Mouse (Mus musculus): ENCODE measurements around the gene Ugcg.
A peak's percentile ranks its signal among the peaks of the same experiment; 100 is the strongest.

Gene Ugcg

DNA sequence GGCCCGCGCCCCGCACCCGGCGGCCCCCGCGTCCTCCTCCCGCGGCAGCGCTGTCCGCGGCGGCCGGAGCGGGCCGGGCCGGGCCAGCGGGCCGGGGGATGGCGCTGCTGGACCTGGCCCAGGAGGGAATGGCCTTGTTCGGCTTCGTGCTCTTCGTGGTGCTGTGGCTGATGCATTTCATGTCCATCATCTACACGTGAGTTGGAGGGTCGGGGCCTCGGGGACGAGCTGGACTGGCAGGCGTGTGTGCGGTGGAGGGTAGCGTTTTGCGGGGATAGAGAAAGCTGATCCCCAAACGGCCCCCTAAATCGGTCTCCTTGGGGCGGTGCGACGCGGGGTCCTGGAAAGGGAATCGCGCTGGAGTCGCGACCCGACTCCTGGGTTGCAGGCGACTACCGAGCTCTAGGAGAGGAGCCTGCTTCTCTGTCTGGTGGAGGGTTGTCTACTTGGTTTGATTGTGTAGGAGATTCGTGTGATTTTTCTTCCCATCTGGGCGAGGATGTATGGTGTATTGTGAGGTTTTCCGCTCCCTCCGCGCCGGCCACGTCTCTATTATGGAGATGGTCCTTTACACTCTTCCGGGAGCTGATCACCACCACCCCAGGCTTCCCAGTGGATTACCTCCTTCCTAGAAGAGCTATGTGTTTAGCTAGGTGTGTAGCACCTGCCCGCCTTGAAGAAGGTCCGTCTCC is 635 bp downstream of the Ugcg start:
- no peak for DNase-seq (ENCODE audit: low read depth, low spot score)

- no peak for DNase-seq (ENCODE audit: low read depth, low spot score)
Measured at GRCm38 (mm10) chr4:59190650-59191424, 1.8 kb downstream of the Ugcg start.

GRCm38 (mm10) chr4:59194731-59195496 is 5.9 kb downstream of the Ugcg start:
- DNase-seq (ENCODE audit: low read depth, low spot score), result no peak

GRCm38 (mm10) chr4:59196346-59197077 is 7.5 kb downstream of the Ugcg start:
- DNase-seq (ENCODE audit: low read depth, low spot score), result no peak

GRCm38 (mm10) chr4:59197078-59197424 is 8.0 kb downstream of the Ugcg start:
- DNase-seq (ENCODE audit: low read depth, low spot score), result no peak

- DNase-seq (ENCODE audit: low read depth, low spot score), result no peak
Measured at GRCm38 (mm10) chr4:59197462-59197861, 8.4 kb downstream of the Ugcg start.

- DNase-seq (ENCODE audit: low read depth, low spot score), result peak; percentile 65
Measured at GRCm38 (mm10) chr4:59199341-59199740, 10.3 kb downstream of the Ugcg start.

DNA sequence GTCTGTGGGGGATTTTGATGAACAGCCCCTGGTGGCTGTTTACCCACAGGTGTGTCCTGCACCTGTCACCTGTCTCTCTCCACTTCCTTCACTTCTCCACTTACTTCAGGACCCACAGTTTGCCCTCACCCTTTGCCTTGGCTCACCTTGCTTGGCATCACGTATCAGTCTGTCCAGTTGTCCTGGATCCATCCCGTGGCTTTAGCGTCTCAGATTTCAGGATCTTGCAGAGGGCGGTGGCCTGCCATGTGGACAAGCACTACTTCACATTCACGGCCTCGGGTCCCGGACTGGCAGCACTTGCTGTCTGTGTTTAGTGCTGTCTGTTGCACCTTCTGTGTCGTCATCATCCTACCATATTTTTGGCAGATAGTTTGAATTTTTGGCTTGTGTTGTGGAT is 10.7 kb downstream of the Ugcg start:
- no peak for DNase-seq (ENCODE audit: low read depth, low spot score)

- DNase-seq (ENCODE audit: low read depth, low spot score), result no peak
Measured at GRCm38 (mm10) chr4:59200636-59201035, 11.6 kb downstream of the Ugcg start.

DNA sequence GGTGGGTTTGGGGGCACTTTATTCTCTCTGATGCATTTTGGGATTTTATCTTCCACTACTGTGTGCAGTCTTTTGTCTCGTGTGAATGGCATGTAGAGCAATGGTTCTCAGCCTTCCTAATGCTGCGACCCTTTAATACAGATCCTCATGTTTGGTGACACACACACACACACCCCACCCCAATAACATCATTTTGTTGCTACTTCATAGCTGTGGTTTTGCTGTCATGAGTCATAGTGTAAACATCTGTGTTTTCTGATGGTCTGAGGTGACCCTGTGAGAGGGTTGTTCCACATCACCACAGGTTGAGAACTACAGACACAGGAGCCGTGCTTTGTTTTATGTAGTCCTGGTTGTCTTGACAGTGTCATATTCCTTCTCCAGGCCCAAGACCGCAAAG is 15.6 kb downstream of the Ugcg start:
- no peak for DNase-seq (ENCODE audit: low read depth, low spot score)

DNA sequence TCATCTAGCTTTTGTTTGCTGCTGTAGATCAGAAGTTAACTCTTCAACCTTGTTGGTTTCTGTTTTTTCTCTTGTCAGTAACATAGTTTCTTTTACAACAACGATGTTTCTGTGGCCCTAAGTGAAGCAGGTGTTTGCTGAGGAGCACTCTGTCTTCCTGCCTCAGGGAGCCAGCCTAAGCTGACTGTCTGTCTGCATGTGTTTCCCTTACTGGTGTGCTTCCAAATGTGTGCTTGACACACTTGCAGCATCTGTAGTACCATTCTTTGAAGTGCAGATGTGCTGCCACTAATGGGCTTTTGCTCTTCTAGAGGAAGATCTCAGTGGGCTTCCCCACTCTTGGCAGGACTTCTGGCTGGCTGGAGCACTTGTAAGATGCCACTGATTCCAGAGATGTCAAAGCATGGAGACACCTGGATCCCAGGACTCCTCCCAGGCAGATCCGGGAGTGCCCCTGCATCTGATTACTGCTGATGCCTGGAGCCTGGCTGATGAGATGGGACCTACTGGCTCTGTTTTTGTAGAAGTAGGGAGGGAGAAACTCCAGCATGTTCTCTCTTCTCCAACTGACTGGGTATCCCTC is 16.8 kb downstream of the Ugcg start:
- DNase-seq (ENCODE audit: low read depth, low spot score), result no peak

DNA sequence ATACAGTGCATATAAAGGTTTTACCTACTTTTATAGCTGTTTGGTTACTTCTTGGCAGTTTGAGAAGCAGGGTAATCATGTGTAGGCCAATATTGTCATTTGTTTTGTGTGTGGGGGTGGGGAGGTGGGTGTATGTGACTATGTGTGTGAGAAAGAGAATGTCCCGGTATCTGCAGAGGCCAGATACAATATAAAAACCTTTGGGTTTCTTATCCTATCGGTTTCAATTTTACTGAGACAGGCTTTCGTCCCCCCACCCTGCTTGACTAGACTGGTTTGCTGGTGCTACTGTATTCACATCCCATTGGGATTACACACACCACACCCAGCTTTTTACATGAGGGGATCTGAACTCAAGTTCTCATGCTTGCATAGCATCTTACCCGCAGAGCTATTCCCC is 17.5 kb downstream of the Ugcg start:
- no peak for DNase-seq (ENCODE audit: low read depth, low spot score)

DNA sequence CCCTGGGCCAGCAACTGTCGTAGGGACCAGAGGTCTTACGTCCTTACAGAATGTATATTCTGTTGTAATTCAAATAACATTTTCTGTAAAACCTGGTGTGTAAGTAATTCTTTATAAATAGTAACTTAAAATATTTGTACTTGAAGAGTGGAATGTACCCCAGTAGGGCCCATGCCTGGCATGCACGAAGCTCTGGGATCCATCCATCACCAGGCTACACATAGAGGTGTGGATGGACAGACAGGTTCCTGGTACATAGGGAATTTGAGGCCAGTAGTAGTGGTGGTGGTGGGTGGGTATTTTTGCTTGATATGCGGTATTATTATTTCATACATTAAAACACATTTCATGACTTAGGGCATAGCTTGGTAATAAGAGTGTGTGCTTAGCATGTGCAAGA is 19.6 kb downstream of the Ugcg start:
- DNase-seq (ENCODE audit: low read depth, low spot score), result no peak

- no peak for DNase-seq (ENCODE audit: low read depth, low spot score)
Measured at GRCm38 (mm10) chr4:59211181-59211580, 22.1 kb downstream of the Ugcg start.

DNA sequence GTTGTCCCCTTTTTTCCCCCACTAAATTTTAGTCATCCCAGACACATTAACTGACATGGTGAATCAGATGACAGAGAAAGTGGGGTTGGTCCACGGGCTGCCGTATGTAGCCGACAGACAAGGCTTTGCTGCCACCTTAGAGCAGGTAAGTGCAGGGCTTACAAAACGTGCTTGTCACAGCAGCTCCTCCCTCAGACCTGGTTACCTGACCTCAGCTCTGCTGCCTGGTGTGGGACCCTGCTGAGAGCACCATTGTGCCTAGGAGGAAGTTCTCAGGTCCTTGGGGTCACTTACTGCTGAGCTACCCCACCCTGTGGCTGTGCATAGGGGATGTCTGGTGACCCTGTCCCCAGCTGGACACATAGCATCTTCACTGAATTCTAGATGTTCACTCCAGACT is 24.8 kb downstream of the Ugcg start:
- no peak for DNase-seq (ENCODE audit: low read depth, low spot score)

GRCm38 (mm10) chr4:59214695-59215094 is 25.6 kb downstream of the Ugcg start:
- no peak for DNase-seq (ENCODE audit: low read depth, low spot score)

GRCm38 (mm10) chr4:59215585-59215984 is 26.5 kb downstream of the Ugcg start:
- no peak for DNase-seq (ENCODE audit: low read depth, low spot score)

- DNase-seq (ENCODE audit: low read depth, low spot score), result no peak
Measured at GRCm38 (mm10) chr4:59217101-59217500, 28.0 kb downstream of the Ugcg start.

- DNase-seq (ENCODE audit: low read depth, low spot score), result no peak
Measured at GRCm38 (mm10) chr4:59218154-59218553, 29.1 kb downstream of the Ugcg start.

DNA sequence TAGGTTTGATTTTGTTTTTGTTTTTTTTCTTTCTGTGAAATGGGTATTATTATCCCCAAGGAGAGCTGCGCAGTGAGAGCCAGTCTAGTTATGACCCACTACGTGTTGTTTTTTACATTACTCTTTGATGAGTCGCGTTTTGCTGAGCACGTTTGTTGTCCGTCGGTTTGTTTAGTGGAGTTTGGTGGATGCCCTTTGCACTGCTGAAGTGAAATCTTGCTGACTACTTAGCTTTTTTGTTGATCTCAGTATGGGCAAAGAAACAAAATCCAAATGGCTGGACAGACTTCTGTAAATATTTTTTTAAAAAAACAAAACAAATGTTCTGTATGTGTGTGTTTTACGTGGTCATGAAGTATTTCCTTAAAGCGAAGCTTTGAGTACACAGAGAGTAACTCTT is 33.2 kb downstream of the Ugcg start:
- no peak for DNase-seq (ENCODE audit: low read depth, low spot score)

DNA sequence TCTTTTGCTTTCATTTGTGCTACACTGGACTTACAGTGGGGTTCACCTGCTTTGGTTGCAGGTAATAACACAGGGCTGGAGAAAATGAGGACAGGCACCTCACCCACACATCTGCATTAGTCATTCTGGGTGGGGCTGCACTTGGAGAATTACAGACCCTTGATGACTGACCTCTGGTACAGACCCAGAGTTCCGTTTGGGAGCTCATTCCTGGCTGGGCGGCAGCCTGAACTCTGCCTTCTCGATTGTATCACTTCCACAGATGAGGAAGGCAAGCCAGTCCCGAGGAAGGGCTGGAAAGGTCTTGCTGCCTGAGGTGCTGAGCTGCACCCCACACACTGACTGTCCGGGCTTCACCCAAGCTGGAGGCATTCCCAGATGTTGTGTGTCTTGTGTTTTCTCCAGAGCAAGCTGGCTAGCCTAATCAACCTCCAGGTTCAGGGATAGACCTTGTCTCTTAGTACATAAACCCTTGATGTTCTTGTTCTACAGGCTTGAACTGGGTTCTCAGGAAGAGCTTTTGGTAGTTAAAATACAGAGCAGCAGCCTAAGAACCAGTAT is 34.1 kb downstream of the Ugcg start:
- no peak for DNase-seq (ENCODE audit: low read depth, low spot score)
